Mouse (Mus musculus): ENCODE data around the gene Secisbp2l. TPM values are rescaled to one million over a fixed set of nuclear protein-coding genes. Genes with fewer than 3 reads are reported as not detected.

Secisbp2l gene
- total RNA-seq, 2 experiments from 2014 or later = 40.3 to 46.0 TPM

DNA sequence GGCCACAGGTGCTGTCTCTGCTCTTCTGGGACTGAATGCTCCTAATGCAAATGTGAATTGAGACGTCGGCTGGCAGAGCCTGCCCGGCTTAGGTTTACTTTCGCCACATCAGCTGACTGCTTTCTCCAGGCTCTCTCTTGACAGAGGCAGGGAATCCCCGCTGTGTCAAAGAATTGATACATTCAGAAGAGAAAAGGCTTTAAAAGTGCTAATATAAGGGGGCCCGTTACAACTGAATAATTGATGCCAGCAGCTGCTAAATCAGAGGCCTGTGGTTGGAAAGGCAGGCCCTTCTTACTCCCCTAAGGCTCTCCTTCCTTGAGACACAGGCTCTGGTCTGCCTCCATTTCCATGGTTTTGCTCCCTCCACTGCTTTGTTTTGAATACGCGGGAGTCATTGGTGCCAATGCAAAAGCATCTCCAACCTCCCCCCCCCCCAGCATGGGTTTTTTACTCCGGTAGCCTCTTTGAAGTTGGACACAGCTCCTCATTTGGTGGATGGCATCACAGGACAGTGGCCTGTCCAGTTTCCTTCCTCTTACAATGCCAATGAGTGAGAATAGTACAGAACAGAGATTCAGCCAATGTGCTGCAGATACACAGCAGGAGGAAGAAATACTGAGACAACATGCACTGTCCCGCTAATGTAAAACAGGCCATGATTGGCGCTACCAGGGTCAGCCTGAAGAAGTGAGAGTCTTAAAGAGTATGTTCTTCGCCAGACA, 77.6 kb downstream of the Secisbp2l start:
- no peak for DNase-seq

DNA sequence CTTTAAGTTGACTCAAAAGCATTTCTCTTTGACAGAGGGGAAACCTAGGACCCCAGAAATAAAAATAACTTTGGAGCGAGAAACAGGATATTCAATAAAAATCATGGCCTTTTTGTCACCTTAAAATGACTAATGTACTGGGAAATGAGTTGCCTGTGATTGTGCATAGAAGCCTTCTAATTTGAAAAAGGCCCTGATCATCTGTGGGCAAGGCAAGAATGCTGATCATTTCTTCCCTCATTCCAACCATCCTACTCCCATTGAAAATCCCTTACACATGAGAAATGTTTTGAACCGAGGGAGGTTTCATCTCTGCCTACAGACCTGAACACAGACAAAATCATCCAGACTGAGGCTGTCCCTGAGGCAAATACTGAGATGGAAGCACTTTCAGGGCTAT, 79.8 kb downstream of the Secisbp2l start:
- no peak for DNase-seq

DNA sequence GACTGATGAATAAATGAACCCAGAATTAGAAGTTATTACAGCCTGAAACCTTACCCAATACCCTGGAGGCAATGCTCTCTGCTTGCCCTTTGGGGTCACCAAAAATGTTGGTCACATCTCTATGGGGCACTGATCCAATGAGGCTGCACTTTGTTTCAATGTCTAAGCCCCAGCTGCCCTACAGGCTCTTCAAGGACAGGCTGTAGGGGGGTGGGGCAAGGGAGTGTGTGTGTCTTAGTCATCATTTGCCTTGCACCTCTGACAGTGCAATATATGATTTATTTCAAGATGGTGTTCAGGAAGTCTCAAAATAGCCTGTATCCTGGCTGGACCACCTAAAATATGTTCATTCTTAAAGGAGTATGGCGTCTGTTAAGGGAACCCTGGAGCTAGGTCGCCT, 81.1 kb downstream of the Secisbp2l start:
- no peak for DNase-seq

DNA sequence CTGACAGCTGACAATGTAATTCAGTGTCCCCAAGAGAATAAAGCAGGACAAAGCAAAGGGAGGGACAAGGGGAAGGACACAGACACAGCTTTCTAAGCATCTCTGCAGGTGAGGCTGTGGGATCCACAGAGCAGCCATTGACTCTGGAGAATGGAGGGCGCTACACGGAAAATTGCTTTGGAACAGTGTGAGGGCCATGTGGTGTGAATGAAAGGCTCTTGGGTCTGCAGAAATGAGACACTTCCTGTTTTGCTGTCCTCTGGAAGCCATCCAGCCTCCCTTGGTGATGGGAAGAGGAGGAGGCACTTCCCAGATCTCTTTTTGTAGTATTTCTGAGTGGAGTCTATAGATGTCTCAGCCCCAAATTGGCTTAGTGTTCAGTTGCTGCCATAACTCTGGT, 86.5 kb downstream of the Secisbp2l start:
- peak; percentile 25 for DNase-seq

DNA sequence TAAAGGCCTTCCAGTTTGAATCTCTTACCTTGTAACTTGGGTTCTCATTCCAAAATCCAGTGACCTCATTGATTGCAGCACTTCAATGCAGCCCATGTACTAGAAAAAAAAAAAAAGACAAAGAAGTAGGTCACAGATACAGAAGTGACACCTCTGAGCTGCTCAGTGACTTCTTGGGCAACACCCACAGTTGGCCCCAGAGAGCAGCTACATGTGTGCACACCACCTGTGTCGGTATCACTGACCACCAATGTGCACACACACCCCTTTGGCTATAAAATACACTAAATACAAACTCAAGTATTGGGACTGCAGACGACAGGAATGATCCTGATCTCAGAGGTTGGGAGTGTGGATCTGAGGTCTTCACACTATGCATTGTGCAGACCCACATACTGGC, 87.9 kb downstream of the Secisbp2l start:
- DNase-seq = no peak

DNA sequence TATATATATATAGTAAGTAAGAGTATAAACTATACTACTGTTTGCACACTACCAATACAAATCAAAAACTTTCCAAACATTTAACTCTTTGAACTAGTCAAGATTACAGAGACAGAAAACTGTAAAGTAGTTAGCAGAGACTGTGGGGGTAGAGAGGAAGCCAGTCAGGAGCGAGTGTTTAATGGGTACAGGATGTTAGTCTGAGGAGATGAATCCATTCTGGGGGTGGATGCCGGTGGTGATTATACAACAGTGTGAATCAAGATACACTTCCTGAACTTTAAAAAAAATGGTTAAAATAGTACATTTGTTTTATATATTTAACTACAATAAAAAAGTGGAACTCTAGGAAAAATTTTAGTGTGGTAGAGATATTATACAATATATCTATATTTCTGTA, 90.7 kb downstream of the Secisbp2l start:
- no peak for DNase-seq

Other genes with a start within 250 kb of the Secisbp2l start
- gene Cep152, start 157.8 kb downstream of the Secisbp2l start, total RNA-seq (2021) = 1 to 10 TPM; 1.6 to 2.6 TPM
- gene Eid1, start 109.8 kb downstream of the Secisbp2l start, total RNA-seq (2021) = 10 to 100 TPM; 82.7 to 88.9 TPM
- gene Shc4, start 58.7 kb downstream of the Secisbp2l start, total RNA-seq (2021) = 1 to 10 TPM; 3.4 to 3.5 TPM
- 10 to 100 TPM; 11.0 to 11.5 TPM for gene Galk2, start 76.2 kb upstream of the Secisbp2l start, total RNA-seq (2021)
- 100 to 1,000 TPM in 1 of 2 experiments, 10 to 100 TPM in 1; 97.8 to 109 TPM for gene Cops2, start 76.3 kb upstream of the Secisbp2l start, total RNA-seq (2021)